Mouse (Mus musculus) MEL (cell line): Measurements from ENCODE around the gene Galnt6.

Experiments used
- BHLHE40 ChIP-seq: IDR thresholded peaks from 2 replicates; pipeline ENCODE4 v1.6.1; 2012; ENCODE audit warnings: low read depth, mild to moderate bottlenecking, inconsistent platforms, low read length, improper control_type of control experiment, borderline replicate concordance
- CTCF ChIP-seq, 3 experiments: IDR thresholded peaks in 2 of 3; conservative IDR thresholded peaks in 1 of 3; 2 replicates each; pipeline ENCODE4 v1.5.1; 2011 to 2012; ENCODE audit warnings: low read length in 3 of 3, low read depth in 2 of 3, mild to moderate bottlenecking in 2 of 3, improper control_type of control experiment in 1 of 3, inconsistent platforms in 1 of 3, mixed read lengths in 1 of 3, moderate library complexity in 1 of 3; ENCODE audit not compliant: control insufficient read depth in 1 of 3, insufficient read depth in 1 of 3, poor library complexity in 1 of 3, severe bottlenecking in 1 of 3
- E2F4 ChIP-seq: IDR thresholded peaks from 2 replicates; pipeline ENCODE4 v1.6.1; 2011; ENCODE audit warnings: low read depth, low read length, improper control_type of control experiment, borderline replicate concordance
- EP300 ChIP-seq, 2 experiments: IDR thresholded peaks; 2 replicates each; pipeline ENCODE4 v1.6.1; 2011; ENCODE audit warnings: improper control_type of control experiment in 2 of 2, low read length in 2 of 2, low read depth in 1 of 2, mild to moderate bottlenecking in 1 of 2
- GABPA ChIP-seq: IDR thresholded peaks from 2 replicates; pipeline ENCODE4 v1.6.1; 2012; ENCODE audit warnings: low read depth, mild to moderate bottlenecking, inconsistent platforms, low read length, improper control_type of control experiment, moderate library complexity
- POLR2A ChIP-seq, 2 experiments: IDR thresholded peaks; 2 replicates each; pipeline ENCODE4 v1.6.1; 2011 to 2012; ENCODE audit warnings: low read length in 2 of 2, mild to moderate bottlenecking in 2 of 2, control low read depth in 1 of 2, improper control_type of control experiment in 1 of 2, low read depth in 1 of 2, moderate library complexity in 1 of 2; ENCODE audit not compliant: control insufficient read depth in 1 of 2, insufficient read depth in 1 of 2, poor library complexity in 1 of 2
- POLR2AphosphoS5 ChIP-seq: IDR thresholded peaks from 2 replicates; pipeline ENCODE4 v1.6.1; 2012; ENCODE audit warnings: low read depth, borderline replicate concordance, mild to moderate bottlenecking, inconsistent platforms, low read length, moderate library complexity, mixed read lengths
- RAD21 ChIP-seq: IDR thresholded peaks from 2 replicates; pipeline ENCODE4 v1.6.1; 2011; ENCODE audit warnings: mild to moderate bottlenecking, low read depth, low read length, improper control_type of control experiment
- SIN3A ChIP-seq: IDR thresholded peaks from 2 replicates; pipeline ENCODE4 v1.6.1; 2012; ENCODE audit warnings: low read length, improper control_type of control experiment, inconsistent platforms
- SMC3 ChIP-seq: IDR thresholded peaks from 2 replicates; pipeline ENCODE4 v1.6.1; 2011; ENCODE audit warnings: low read depth, low read length, improper control_type of control experiment
- TBP ChIP-seq: IDR thresholded peaks from 2 replicates; pipeline ENCODE4 v1.8.0; 2011; ENCODE audit warnings: low read depth, low read length, improper control_type of control experiment

GRCm38 (mm10) chr15:100776424-100776823 is 47.2 kb upstream of the Galnt6 start:
- TF ChIP-seq POLR2A (IDR thresholded peaks at IDR 0.05; ENCODE audit: control insufficient read depth in 1 of 2, insufficient read depth in 1 of 2, low read depth in 1 of 2, low read length in 2 of 2, poor library complexity in 1 of 2) (no peak), EP300 (IDR thresholded peaks at IDR 0.05; ENCODE audit: low read depth in 1 of 2, low read length in 2 of 2) (no peak), CTCF (IDR thresholded peaks at IDR 0.05 in 2 of 3, conservative IDR thresholded peaks at IDR 0.05 in 1 of 3; ENCODE audit: control insufficient read depth in 1 of 3, insufficient read depth in 1 of 3, low read depth in 2 of 3, low read length in 3 of 3, poor library complexity in 1 of 3, severe bottlenecking in 1 of 3) (no peak), GABPA (no peak), BHLHE40 (no peak), TBP (no peak), SMC3 (no peak), SIN3A (no peak), POLR2AphosphoS5 (no peak), RAD21 (no peak), E2F4 (no peak)
